Mouse (Mus musculus): ENCODE data around the gene 3830406C13Rik. TPM values are rescaled to one million over a fixed set of nuclear protein-coding genes. Genes with fewer than 3 reads are reported as not detected.

The 3830406C13Rik gene
- polyA plus RNA-seq, 1 experiment: 30.6 TPM

GRCm38 (mm10) chr14:12337998-12338809 lies 54.2 kb downstream of the 3830406C13Rik start:
- Histone ChIP-seq H3K36me3 (ENCODE audit: control insufficient read depth, insufficient read depth, low read length) (no peaks in the 10 kb centered on the region), H3K4me1 (ENCODE audit: control insufficient read depth, insufficient read depth, low read length) (peaks cover 4% of the 10 kb centered on the region), H3K27me3 (ENCODE audit: control insufficient read depth, insufficient read depth, low read length) (no peaks in the 10 kb centered on the region), H3K4me3 (ENCODE audit: control insufficient read depth, low read depth, low read length) (no peak overlapping the region), H3K27ac (ENCODE audit: control insufficient read depth, insufficient read depth, low read depth, low read length) (no peak overlapping the region)
- TF ChIP-seq POLR2A (IDR thresholded peaks at IDR 0.05; ENCODE audit: control insufficient read depth, low read depth, low read length) (no peak), CTCF (IDR thresholded peaks at IDR 0.05; ENCODE audit: control insufficient read depth, insufficient read depth, insufficient replicate concordance, low read depth, low read length) (no peak)

GRCm38 (mm10) chr14:12338811-12339565 lies 55.0 kb downstream of the 3830406C13Rik start:
- Histone ChIP-seq H3K4me3 (ENCODE audit: control insufficient read depth, low read depth, low read length) (no peak overlapping the region), H3K4me1 (ENCODE audit: control insufficient read depth, insufficient read depth, low read length) (peaks cover 4% of the 10 kb centered on the region), H3K36me3 (ENCODE audit: control insufficient read depth, insufficient read depth, low read length) (no peaks in the 10 kb centered on the region), H3K27ac (ENCODE audit: control insufficient read depth, insufficient read depth, low read depth, low read length) (no peak overlapping the region), H3K27me3 (ENCODE audit: control insufficient read depth, insufficient read depth, low read length) (no peaks in the 10 kb centered on the region; the same call in 1 of the 2 replicates)
- TF ChIP-seq CTCF (IDR thresholded peaks at IDR 0.05; ENCODE audit: control insufficient read depth, insufficient read depth, insufficient replicate concordance, low read depth, low read length) (no peak), POLR2A (IDR thresholded peaks at IDR 0.05; ENCODE audit: control insufficient read depth, low read depth, low read length) (no peak)

GRCm38 (mm10) chr14:12340238-12341074 lies 56.5 kb downstream of the 3830406C13Rik start:
- TF ChIP-seq CTCF (IDR thresholded peaks at IDR 0.05; ENCODE audit: control insufficient read depth, insufficient read depth, insufficient replicate concordance, low read depth, low read length) (no peak), POLR2A (IDR thresholded peaks at IDR 0.05; ENCODE audit: control insufficient read depth, low read depth, low read length) (no peak)
- Histone ChIP-seq H3K4me3 (ENCODE audit: control insufficient read depth, low read depth, low read length) (no peak overlapping the region), H3K27me3 (ENCODE audit: control insufficient read depth, insufficient read depth, low read length) (no peaks in the 10 kb centered on the region; the same call in 1 of the 2 replicates), H3K4me1 (ENCODE audit: control insufficient read depth, insufficient read depth, low read length) (peaks cover 2% of the 10 kb centered on the region; the same call in 1 of the 2 replicates), H3K36me3 (ENCODE audit: control insufficient read depth, insufficient read depth, low read length) (no peaks in the 10 kb centered on the region), H3K27ac (ENCODE audit: control insufficient read depth, insufficient read depth, low read depth, low read length) (no peak overlapping the region)

GRCm38 (mm10) chr14:12341075-12341788 lies 57.3 kb downstream of the 3830406C13Rik start:
- no peak overlapping the region for H3K4me3 ChIP-seq (ENCODE audit: control insufficient read depth, low read depth, low read length)
- no peak overlapping the region for H3K27ac ChIP-seq (ENCODE audit: control insufficient read depth, insufficient read depth, low read depth, low read length)
- no peaks in the 10 kb centered on the region for H3K36me3 ChIP-seq (ENCODE audit: control insufficient read depth, insufficient read depth, low read length)
- TF ChIP-seq CTCF (IDR thresholded peaks at IDR 0.05; ENCODE audit: control insufficient read depth, insufficient read depth, insufficient replicate concordance, low read depth, low read length): no peak
- TF ChIP-seq POLR2A (IDR thresholded peaks at IDR 0.05; ENCODE audit: control insufficient read depth, low read depth, low read length): no peak
- peaks cover 4% of the 10 kb centered on the region; the same call in 1 of the 2 replicates for H3K4me1 ChIP-seq (ENCODE audit: control insufficient read depth, insufficient read depth, low read length)
- no peaks in the 10 kb centered on the region; the same call in 1 of the 2 replicates for H3K27me3 ChIP-seq (ENCODE audit: control insufficient read depth, insufficient read depth, low read length)

GRCm38 (mm10) chr14:12341789-12342457 lies 58.0 kb downstream of the 3830406C13Rik start:
- no peak for TF ChIP-seq POLR2A (IDR thresholded peaks at IDR 0.05; ENCODE audit: control insufficient read depth, low read depth, low read length)
- Histone ChIP-seq H3K36me3 (ENCODE audit: control insufficient read depth, insufficient read depth, low read length) (no peaks in the 10 kb centered on the region), H3K4me1 (ENCODE audit: control insufficient read depth, insufficient read depth, low read length) (peaks cover 4% of the 10 kb centered on the region; the same call in 1 of the 2 replicates), H3K4me3 (ENCODE audit: control insufficient read depth, low read depth, low read length) (no peak overlapping the region), H3K27me3 (ENCODE audit: control insufficient read depth, insufficient read depth, low read length) (no peaks in the 10 kb centered on the region; the same call in 1 of the 2 replicates), H3K27ac (ENCODE audit: control insufficient read depth, insufficient read depth, low read depth, low read length) (no peak overlapping the region)

GRCm38 (mm10) chr14:12342458-12343131 lies 58.6 kb downstream of the 3830406C13Rik start:
- H3K4me1 ChIP-seq (ENCODE audit: control insufficient read depth, insufficient read depth, low read length): peaks cover 4% of the 10 kb centered on the region; the same call in 1 of the 2 replicates
- no peak overlapping the region for H3K4me3 ChIP-seq (ENCODE audit: control insufficient read depth, low read depth, low read length)
- H3K27ac ChIP-seq (ENCODE audit: control insufficient read depth, insufficient read depth, low read depth, low read length): no peak overlapping the region
- no peaks in the 10 kb centered on the region; the same call in 1 of the 2 replicates for H3K27me3 ChIP-seq (ENCODE audit: control insufficient read depth, insufficient read depth, low read length)
- TF ChIP-seq POLR2A (IDR thresholded peaks at IDR 0.05; ENCODE audit: control insufficient read depth, low read depth, low read length) (no peak), CTCF (IDR thresholded peaks at IDR 0.05; ENCODE audit: control insufficient read depth, insufficient read depth, insufficient replicate concordance, low read depth, low read length) (no peak)
- no peaks in the 10 kb centered on the region for H3K36me3 ChIP-seq (ENCODE audit: control insufficient read depth, insufficient read depth, low read length)

Data from testis, adult 2 months (tissue).